Mouse (Mus musculus) right cerebral cortex, postnatal 10 days (tissue): ENCODE measurements around the gene Mrpl23.

ENCODE experiments used
- DNase-seq, 2 experiments: peaks; one replicate each; pipeline ENCODE4 v3.0.0; 2021; ENCODE audit warnings: low spot score in 2 of 2

Gene Mrpl23

GRCm38 (mm10) chr7:142532671-142533058 is at the start of gene Mrpl23:
Gene Mrpl23, plus strand, starts transcription at chr7:142532686.
- DNase-seq, result no peak

GRCm38 (mm10) chr7:142483136-142483535 is 49.4 kb upstream of the Mrpl23 start:
- DNase-seq, result no peak

- no peak for DNase-seq
Measured at GRCm38 (mm10) chr7:142484780-142485179, 47.7 kb upstream of the Mrpl23 start.

GRCm38 (mm10) chr7:142486751-142487162 is 45.7 kb upstream of the Mrpl23 start:
- DNase-seq, result no peak

GRCm38 (mm10) chr7:142487341-142487859 is 45.1 kb upstream of the Mrpl23 start:
- peak; percentile 65 to 71 for DNase-seq

- DNase-seq, result no peak
Measured at GRCm38 (mm10) chr7:142488053-142488452, 44.4 kb upstream of the Mrpl23 start.

GRCm38 (mm10) chr7:142493535-142493934 is 39.0 kb upstream of the Mrpl23 start:
- no peak for DNase-seq

- DNase-seq, result no peak
Measured at GRCm38 (mm10) chr7:142496158-142496557, 36.3 kb upstream of the Mrpl23 start.

GRCm38 (mm10) chr7:142496800-142497199 is 35.7 kb upstream of the Mrpl23 start:
- no peak for DNase-seq

- DNase-seq, result peak in 1 of 2 experiments; percentile 32
Measured at GRCm38 (mm10) chr7:142497775-142498174, 34.7 kb upstream of the Mrpl23 start.

GRCm38 (mm10) chr7:142498575-142498974 is 33.9 kb upstream of the Mrpl23 start, which contains the start of gene Tnnt3:
Gene Tnnt3, plus strand, starts transcription at chr7:142498836.
- no peak for DNase-seq

- no peak for DNase-seq
Measured at GRCm38 (mm10) chr7:142499010-142499721, 33.3 kb upstream of the Mrpl23 start.

GRCm38 (mm10) chr7:142500032-142500431 is 32.5 kb upstream of the Mrpl23 start:
- no peak for DNase-seq

GRCm38 (mm10) chr7:142503206-142503605 is 29.3 kb upstream of the Mrpl23 start:
- DNase-seq, result no peak

GRCm38 (mm10) chr7:142505942-142506341 is 26.5 kb upstream of the Mrpl23 start:
- no peak for DNase-seq

GRCm38 (mm10) chr7:142506501-142506900 is 26.0 kb upstream of the Mrpl23 start:
- no peak for DNase-seq

GRCm38 (mm10) chr7:142507453-142507852 is 25.0 kb upstream of the Mrpl23 start:
- no peak for DNase-seq

GRCm38 (mm10) chr7:142509518-142509917 is 23.0 kb upstream of the Mrpl23 start:
- DNase-seq, result no peak

- peak in 1 of 2 experiments; percentile 43 for DNase-seq
Measured at GRCm38 (mm10) chr7:142510021-142510777, 22.3 kb upstream of the Mrpl23 start.

GRCm38 (mm10) chr7:142514048-142514447 is 18.4 kb upstream of the Mrpl23 start:
- DNase-seq, result no peak

GRCm38 (mm10) chr7:142516221-142516978 is 16.1 kb upstream of the Mrpl23 start:
- DNase-seq, result no peak

- DNase-seq, result no peak
Measured at GRCm38 (mm10) chr7:142517531-142517930, 15.0 kb upstream of the Mrpl23 start.
